Mouse (Mus musculus): ENCODE measurements at regions not wholly inside any gene's neighbourhood (a gene's known extent, or its start where the extent isn't known, plus 50 kb on each side); places are given as distances from the start of the nearest gene placed in this dataset.

GRCm38 (mm10) chr4:53386309-53386708 is 53.9 kb upstream of the Slc44a1 start:
- in situ Hi-C loops (cut with MboI; ENCODE audit: low sequenced_read_pairs), result no loop called here

GRCm38 (mm10) chr4:53384761-53385160 is 55.5 kb upstream of the Slc44a1 start:
- in situ Hi-C loops (cut with MboI; ENCODE audit: low sequenced_read_pairs), result no loop called here

DNA sequence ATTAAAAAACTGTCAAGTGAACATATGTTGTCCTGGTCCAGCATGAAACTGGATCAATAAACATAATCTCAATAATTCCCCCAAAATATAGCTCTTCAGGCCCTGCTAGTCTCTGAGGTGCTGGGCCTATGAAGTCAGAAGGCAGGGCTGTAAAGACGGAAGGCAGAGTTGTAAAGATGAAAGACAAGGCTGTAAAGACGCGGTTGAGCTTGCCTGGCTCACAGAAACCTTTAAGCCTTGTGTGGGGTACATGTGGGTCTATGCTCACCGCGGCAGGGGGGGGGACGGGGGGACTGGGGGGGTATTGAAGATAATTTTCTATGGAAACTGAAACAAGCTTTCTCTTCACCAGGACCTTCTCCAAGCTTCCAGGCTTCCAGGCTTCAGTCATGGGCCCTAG is 56.1 kb upstream of the Slc44a1 start:
- in situ Hi-C loops (cut with MboI; ENCODE audit: low sequenced_read_pairs), result no loop called here

GRCm38 (mm10) chr4:53382012-53382411 is 58.2 kb upstream of the Slc44a1 start:
- in situ Hi-C loops (cut with MboI; ENCODE audit: low sequenced_read_pairs), result no loop called here

DNA sequence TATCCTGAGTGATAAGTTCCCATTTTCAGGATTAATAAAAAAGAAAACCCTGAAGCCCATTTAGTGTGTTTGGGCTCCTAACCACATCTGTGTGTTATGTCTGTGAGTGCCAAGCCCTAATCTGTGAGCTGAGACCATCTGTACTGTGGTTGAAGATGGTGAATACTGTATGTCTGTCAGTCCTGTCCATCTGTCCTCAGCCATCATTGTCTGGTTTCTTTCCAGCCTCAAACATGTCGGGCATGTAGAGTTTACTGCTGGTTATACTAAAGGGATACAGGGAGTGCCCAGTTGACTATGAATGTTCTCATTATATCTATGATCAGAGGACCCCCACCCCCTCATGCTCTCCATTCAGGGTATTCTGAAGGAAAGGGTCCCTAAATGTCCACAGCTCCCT is 60.4 kb upstream of the Slc44a1 start:
- in situ Hi-C loops (cut with MboI; ENCODE audit: low sequenced_read_pairs), result loop anchor here (10.0 kb wide), 1 partner anchor 215 kb away; no protein-coding TSS in a partner anchor

GRCm38 (mm10) chr4:53376995-53377394 is 63.2 kb upstream of the Slc44a1 start:
- in situ Hi-C loops (cut with MboI; ENCODE audit: low sequenced_read_pairs), result loop anchor here (10.0 kb wide), 1 partner anchor 218 kb away; no protein-coding TSS in a partner anchor

DNA sequence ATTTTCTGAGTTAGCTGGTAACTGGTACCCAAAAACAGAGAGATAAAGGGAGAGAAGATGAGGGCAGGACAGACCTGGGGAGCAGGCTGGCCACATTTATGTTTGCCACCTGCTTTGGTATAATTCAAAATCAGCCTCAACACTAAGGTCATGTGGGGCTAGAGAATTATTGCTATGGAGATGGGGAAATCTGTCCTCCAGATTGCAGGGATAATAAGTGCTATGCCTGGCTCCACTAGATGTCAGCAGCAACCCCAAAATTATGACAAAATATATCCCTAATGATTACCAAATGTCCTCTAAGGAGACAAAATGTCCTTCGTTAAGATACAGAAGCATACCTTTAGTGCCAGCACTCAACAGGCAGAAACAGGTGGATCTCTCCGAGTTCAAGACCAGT is 83.8 kb upstream of the Slc44a1 start:
- in situ Hi-C loops (cut with MboI; ENCODE audit: low sequenced_read_pairs), result no loop called here

DNA sequence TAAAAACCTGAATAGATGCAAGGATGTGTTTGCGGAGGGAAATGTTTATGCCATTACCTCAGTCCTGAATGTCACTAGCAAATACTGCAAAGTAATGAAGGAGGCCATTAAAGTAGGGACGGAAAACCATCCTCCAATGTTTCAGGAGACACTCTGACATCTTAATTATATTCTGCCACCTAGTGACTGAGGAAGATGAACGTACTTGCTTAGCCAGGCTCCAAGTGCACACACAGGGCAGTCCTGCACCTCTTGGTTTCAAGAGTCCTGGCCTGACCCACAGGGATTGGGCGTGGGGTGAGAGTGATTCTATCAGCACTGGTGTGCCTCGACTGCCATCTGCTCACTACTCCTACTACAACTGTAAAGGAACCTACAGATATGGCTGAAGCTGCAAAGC is 85.3 kb upstream of the Slc44a1 start:
- in situ Hi-C loops (cut with MboI; ENCODE audit: low sequenced_read_pairs), result no loop called here

DNA sequence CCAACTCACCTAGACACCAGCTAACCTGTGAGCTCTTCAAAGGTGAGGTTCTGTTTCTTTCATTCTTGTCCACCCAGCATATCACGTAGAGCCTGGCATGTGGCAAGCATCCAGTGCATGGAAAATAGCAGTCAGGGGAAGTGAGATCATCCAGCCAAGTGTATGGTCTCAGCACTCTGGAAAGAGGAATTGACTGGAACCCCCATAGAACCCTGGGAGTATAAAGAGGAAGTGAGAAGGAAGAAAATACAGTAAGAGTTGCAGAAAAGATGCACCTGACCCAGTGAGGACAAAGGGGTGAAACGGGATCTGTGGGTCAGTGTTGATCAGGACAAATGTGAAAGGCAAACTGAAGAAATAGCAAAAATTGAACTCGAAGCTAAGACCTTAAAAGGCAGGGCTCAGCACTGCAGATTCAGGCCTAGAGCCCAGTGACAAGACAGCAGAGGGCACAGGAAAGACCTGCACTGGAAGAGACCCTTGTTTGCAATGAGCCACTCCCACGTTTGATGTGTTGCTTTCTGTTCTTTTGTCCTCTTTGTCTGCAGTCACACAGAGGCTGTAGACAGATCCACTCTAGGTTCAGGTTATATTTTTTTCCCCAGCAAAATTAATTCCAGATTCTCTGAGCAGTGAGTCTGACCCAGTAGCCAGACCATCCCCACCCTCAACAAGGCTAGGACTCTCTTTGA is 86.7 kb upstream of the Slc44a1 start:
- in situ Hi-C loops (cut with MboI; ENCODE audit: low sequenced_read_pairs), result no loop called here

GRCm38 (mm10) chr4:53351104-53351607 is 89.1 kb upstream of the Slc44a1 start:
- in situ Hi-C loops (cut with MboI; ENCODE audit: low sequenced_read_pairs), result no loop called here

DNA sequence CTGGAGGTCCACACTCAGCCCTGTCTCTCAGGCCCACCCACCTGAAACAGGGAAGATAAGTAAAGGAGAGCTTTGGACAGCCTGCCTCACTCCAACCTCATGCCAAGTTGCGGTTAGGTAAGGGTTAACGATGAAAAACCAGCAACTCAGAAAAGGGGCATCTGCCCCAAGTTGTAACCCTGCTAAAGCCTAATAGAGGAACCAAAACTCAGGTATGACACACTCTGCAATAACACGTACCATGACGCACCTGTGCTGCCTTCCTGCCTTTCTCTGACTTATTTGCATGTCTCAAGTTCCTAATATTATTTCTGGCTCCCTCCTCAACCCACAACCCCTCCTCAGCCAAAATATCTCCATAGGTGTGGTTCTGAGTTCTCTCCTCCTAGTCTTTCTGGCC is 94.9 kb upstream of the Slc44a1 start:
- in situ Hi-C loops (cut with MboI; ENCODE audit: low sequenced_read_pairs), result no loop called here

GRCm38 (mm10) chr4:53344546-53344945 is 95.7 kb upstream of the Slc44a1 start:
- in situ Hi-C loops (cut with MboI; ENCODE audit: low sequenced_read_pairs), result no loop called here

DNA sequence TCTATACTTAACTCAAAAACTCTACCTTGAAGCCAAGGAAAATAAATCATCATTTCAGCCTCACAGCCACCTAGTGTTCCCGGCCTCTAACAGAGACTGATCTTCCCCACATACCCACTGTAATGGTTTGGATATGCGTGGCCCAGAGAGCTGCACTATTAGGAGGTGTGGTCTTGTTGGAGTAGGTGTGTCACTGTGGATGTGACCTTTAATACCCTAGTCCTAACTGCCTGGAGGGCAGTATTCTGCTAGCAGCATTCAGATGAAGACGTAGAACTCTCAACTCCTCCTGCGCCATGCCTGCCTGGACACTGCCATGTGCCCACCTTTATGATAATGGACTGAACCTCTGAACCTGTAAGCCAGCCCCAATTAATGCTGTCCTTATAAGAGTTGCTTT is 99.0 kb upstream of the Slc44a1 start:
- in situ Hi-C loops (cut with MboI; ENCODE audit: low sequenced_read_pairs), result no loop called here

GRCm38 (mm10) chr4:53340021-53340667 is 100.1 kb upstream of the Slc44a1 start:
- in situ Hi-C loops (cut with MboI; ENCODE audit: low sequenced_read_pairs), result no loop called here

DNA sequence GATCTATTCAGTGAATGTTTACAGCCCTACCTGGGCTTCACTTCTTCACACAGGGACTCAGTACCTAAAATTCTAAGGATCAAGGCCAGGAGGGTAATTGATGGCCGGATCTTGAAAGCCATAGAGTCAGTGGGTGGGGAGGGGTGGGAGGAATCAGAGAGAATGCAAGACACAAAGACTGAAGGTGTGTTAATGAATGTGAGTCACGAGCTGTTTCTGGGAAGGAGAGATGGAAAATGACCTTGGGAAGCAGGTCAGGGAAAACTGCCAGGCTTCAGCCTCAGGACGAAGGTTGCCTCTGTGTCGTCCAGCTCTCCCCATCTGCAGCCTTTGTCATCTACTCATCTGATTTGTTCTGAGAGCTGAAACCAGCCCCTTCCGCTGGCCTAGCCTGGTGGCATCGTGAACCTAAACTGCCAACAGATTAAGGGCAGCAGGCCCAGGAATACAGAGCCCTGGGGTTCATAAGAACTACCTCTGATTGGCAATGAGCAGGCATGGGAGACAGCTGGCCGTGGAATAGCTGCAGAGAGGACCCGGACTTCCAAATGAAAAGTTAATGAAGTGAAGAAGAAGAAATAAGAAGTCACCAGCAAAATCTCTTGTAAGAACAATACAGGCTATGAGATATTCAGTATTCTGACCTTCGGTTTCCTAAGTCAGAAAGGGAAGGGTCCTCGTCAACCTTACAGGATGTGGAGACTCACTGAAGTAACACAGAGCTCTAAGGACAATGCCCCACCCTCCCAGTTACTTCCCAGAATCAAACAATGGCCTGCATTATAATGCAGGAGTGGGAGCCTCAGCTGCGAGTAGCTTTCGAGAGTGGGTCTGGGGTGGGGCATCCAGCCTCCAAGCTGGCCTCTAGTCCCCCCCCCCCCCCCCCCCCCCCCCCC is 100.8 kb upstream of the Slc44a1 start:
- in situ Hi-C loops (cut with MboI; ENCODE audit: low sequenced_read_pairs), result no loop called here

- in situ Hi-C loops (cut with MboI; ENCODE audit: low sequenced_read_pairs), result no loop called here
Observed at GRCm38 (mm10) chr4:53338479-53338878, 101.7 kb upstream of the Slc44a1 start.

GRCm38 (mm10) chr4:53337784-53338183 is 102.4 kb upstream of the Slc44a1 start:
- in situ Hi-C loops (cut with MboI; ENCODE audit: low sequenced_read_pairs), result no loop called here

- in situ Hi-C loops (cut with MboI; ENCODE audit: low sequenced_read_pairs), result no loop called here
Observed at GRCm38 (mm10) chr4:53327382-53328165, 112.6 kb upstream of the Slc44a1 start.

DNA sequence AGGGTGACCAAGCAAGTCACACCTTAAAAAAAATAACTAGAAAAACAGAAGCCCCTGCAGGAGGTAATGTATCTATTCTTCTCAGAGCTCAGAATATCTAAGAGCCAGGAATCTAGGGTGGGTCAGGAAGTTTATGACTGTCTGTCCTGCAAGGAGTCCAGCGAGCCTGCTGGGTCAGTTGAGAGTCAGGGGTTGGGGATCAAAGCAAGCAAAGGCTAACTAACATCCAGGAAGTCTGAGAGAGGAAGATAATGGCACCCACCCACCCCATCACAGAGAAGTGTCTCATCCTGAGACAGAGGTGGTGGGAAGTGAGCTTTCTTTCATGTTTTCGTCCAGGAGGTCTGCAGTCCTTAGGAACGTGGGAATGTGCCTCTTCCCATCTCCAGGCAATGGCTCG is 116.4 kb upstream of the Slc44a1 start:
- in situ Hi-C loops (cut with MboI; ENCODE audit: low sequenced_read_pairs), result no loop called here

GRCm38 (mm10) chr4:53323195-53323594 is 117.0 kb upstream of the Slc44a1 start:
- in situ Hi-C loops (cut with MboI; ENCODE audit: low sequenced_read_pairs), result no loop called here

- in situ Hi-C loops (cut with MboI; ENCODE audit: low sequenced_read_pairs), result no loop called here
Observed at GRCm38 (mm10) chr4:53322484-53322883, 117.7 kb upstream of the Slc44a1 start.

Measured in CH12F3 (cell line).